Mouse (Mus musculus): ENCODE measurements around the gene Rnf113a2. TPM values are rescaled to one million over a fixed set of nuclear protein-coding genes. Genes with fewer than 3 reads are reported as not detected.

The Rnf113a2 gene
- total RNA-seq (2017) = 66.2 to 82.0 TPM (median 67.1 TPM) in 3 replicates

GRCm38 (mm10) chr12:84416834-84417604, at the start of gene Rnf113a2:
Gene Rnf113a2 (plus strand): TSS chr12:84417196.
- ATAC-seq (replicated peaks; ENCODE audit: insufficient number of reproducible peaks, low FRiP score, low TSS enrichment, poor library complexity, severe bottlenecking) = peak; percentile 98

DNA sequence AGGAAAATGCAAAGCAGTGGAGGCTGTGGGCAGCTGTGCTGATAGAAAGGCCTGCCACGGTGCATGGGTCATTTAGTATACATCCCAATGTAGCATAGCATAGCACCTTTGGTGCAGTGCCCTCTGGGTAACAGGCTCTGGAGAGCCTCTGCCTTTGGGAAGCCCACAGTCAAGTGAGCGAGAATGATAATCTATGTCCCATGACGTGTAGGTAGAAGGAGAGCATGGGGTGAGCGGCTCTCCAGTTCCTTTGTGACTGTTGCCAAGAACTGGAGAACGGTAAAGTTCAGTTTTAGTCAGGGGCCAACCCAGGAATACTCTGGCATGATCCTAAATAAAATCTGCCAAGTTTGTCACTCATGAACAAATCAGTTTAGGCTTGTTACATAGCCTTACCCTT, 45.3 kb upstream of the Rnf113a2 start:
- no peak for ATAC-seq (replicated peaks; ENCODE audit: insufficient number of reproducible peaks, low FRiP score, low TSS enrichment, poor library complexity, severe bottlenecking)

- ATAC-seq (replicated peaks; ENCODE audit: insufficient number of reproducible peaks, low FRiP score, low TSS enrichment, poor library complexity, severe bottlenecking) = no peak
Measured at GRCm38 (mm10) chr12:84373831-84374481, 43.0 kb upstream of the Rnf113a2 start.

DNA sequence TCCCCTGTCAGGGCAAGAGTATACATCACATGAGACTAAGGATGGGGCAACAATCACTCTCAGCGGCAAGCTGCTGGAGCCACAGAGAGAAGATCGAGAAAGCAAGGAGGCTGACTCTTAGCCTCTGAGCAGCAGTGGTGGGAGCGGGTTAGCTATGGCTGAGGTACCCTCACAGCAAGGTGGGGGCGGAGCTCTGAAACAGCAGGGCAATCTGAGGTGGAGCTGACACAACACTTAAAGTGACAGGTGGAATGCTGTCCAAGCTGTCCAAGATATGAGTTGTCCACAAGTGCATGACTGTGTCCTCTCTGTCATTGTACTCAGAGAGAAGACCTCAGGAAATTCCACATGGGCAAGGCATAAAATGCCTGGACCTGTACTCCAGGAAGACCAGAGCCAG, 34.6 kb upstream of the Rnf113a2 start:
- ATAC-seq (replicated peaks; ENCODE audit: insufficient number of reproducible peaks, low FRiP score, low TSS enrichment, poor library complexity, severe bottlenecking) = no peak

DNA sequence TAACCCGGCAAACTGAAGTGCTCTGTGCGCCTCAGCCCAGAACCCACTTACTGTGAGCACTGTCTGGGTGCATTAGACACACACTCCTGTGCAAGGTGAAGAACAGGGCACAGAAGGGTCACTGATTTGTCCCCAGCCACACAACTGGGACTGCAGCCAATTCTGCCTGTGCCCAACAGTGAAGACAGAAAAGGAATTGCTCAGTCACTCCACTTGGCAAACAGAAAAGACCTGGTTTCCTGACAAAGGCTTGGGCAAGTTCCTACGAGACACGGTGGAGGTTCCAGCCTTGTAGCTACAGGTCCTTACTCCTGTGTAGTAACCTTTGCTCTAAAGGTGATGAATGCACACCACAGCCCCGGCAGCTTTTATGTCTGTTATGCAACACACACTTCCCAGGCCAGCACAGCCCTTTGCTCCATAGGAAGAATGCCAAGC, 32.3 kb upstream of the Rnf113a2 start:
- no peak for ATAC-seq (replicated peaks; ENCODE audit: insufficient number of reproducible peaks, low FRiP score, low TSS enrichment, poor library complexity, severe bottlenecking)

DNA sequence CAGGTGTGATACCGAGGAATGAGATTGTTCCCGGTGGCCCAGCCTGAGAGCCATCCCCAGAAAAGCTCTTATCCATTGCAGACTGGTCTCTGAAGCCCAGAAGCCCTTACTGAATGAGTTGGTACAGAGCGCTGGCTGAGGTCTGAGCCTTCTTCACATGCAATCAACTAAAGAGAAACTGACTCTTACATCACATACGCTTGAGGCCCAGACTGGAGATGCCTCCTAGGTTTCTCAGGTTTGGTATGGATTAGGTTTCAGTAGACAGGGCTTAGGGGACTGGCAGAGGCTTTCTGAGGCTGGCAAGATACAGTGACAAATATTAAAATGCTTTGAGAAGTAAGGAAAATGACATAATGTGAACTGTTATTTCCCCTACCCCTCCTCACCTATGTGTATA, 31.6 kb upstream of the Rnf113a2 start:
- no peak for ATAC-seq (replicated peaks; ENCODE audit: insufficient number of reproducible peaks, low FRiP score, low TSS enrichment, poor library complexity, severe bottlenecking)

GRCm38 (mm10) chr12:84388097-84388496, 28.9 kb upstream of the Rnf113a2 start:
- no peak for ATAC-seq (replicated peaks; ENCODE audit: insufficient number of reproducible peaks, low FRiP score, low TSS enrichment, poor library complexity, severe bottlenecking)

DNA sequence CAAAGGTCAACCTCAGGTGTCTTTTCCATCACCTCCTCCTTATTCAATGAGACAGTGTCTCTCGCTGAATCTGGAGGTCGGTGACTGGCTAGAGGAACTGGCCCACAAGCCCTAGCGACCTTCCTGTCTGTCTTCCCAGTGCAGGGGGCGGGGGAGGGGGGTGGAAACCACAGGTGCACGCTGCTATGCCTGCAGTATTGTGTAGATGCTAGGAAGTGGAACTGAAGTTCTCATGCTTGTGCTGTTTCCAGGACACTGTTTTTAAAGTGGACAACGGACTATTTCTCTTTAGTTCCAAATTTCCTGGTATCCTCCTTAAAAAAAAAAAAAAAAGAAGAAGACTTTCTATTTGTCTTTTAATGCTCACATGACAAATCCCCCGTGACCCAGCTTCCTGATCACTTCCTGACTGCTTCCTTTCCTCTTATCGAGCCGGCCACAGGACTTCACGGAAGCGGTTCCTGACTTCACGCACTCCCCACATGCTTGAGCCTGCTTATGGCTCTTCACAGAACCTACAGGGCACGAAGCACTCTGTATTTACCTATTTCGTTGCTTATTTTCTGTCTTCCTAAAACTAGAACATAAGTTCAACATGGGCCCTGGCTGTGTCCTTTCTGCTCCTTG, 28.1 kb upstream of the Rnf113a2 start:
- 0 out of 2 replicates have a peak, but pooled peaks have one; percentile 46 for ATAC-seq (replicated peaks; ENCODE audit: insufficient number of reproducible peaks, low FRiP score, low TSS enrichment, poor library complexity, severe bottlenecking)

- ATAC-seq (replicated peaks; ENCODE audit: insufficient number of reproducible peaks, low FRiP score, low TSS enrichment, poor library complexity, severe bottlenecking) = no peak
Measured at GRCm38 (mm10) chr12:84390336-84390735, 26.7 kb upstream of the Rnf113a2 start.

DNA sequence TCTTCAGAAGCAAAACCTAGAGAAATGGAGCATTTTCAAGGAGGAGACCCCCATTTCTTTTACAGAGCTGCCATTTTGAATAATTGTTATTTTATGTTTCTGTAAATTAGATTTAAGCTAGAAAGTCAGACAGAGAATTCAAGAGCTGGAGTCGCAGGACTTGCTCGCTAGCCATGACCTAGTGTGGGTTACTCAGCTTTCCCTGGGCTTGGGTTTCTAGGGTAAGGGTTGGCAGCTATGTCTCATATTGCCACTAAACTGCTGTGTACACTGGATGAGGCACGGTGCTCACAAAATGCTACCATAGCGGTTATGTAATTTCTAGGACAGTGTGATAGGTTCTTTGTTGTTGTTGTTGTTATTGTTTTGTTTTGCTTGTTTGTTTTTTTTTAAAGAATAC, 24.3 kb upstream of the Rnf113a2 start:
- ATAC-seq (replicated peaks; ENCODE audit: insufficient number of reproducible peaks, low FRiP score, low TSS enrichment, poor library complexity, severe bottlenecking) = no peak

DNA sequence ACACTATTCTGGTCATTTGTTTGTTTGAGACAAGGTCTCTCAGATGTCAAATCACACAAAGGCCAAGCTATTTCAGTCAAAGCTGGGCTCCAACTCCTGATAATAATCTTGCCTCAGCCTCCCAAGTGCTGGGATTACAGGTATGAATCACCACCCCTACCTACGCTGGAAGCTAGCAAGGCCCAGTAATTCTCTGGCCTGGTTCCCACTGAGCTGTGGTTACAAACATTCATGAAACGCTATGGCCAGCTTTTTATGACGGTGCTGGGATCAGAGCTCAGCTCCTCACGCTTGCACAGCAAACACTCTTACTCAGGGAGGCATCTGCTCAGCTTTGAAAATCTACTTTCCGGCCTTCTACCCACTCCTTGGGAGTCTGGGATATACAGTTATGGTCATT, 23.1 kb upstream of the Rnf113a2 start:
- ATAC-seq (replicated peaks; ENCODE audit: insufficient number of reproducible peaks, low FRiP score, low TSS enrichment, poor library complexity, severe bottlenecking) = no peak

DNA sequence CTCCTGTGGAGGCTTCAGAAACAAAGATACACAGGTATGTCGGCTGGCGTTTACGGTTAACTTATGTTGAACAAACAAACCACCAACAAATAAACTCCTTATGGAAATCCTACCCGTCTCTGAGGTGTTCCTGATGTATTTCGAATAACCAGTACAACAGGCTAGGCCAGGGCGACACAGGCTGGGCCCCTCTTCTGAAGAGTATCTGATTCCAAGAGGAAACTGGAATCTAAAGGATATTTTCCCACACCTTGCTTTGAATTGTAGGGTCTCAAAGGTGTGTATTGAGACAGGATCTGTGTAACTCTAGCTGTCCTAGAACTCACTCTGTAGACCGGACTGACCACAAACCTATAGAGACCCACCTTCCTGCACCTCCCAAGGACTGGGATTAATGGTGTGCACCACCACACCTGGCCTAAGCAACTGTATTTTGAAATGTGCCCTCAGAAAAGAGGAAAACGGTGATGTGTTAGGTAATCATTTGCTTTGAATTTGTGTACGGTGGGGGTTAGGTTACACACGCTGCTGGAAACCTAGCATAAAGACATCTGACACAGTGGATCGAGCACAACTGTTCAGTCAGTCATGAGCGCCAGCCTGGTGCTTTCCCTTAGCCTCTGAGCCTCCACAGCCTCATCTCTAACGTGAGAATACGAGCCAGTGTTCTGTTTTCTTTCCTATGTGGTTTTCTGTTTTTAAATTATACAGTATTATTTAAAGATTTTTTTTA, 19.9 kb upstream of the Rnf113a2 start:
- no peak for ATAC-seq (replicated peaks; ENCODE audit: insufficient number of reproducible peaks, low FRiP score, low TSS enrichment, poor library complexity, severe bottlenecking)

DNA sequence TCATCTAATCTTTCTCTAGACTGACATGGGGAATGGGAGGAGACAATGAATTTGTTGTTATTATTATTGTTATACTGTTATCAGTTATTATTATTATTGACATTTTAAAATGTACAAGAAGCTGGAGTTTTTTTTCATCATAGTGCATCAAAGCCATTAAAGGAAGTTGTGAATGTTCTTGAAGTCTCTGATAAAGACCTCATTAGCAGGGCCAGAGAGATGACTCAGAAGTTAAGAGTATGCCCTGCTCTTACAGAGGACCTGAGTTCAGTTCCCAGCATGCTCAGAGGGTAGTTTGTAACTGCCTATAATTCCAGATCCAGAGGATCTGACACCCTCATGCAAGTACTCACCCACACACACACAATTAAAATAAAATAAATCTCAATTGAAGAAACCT, 19.3 kb upstream of the Rnf113a2 start:
- no peak for ATAC-seq (replicated peaks; ENCODE audit: insufficient number of reproducible peaks, low FRiP score, low TSS enrichment, poor library complexity, severe bottlenecking)

DNA sequence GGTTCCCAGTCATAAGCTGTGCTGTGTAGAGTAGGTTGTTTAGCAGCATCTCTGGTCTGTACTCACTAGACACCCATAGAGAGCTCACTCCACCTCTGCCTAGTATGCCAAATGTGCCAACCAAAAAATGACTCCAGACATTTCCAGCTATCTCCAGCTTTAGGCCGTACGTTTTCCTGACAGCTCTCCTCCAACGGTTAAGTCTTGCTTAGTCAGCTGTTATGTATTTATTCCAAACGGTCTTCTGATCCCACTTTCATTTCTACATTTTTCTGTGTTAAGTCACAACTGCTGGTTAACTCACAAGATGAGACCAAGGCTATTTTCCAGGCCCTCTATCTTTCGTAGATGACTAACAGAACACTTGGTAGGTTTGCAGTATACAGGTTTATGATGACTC, 18.4 kb upstream of the Rnf113a2 start:
- ATAC-seq (replicated peaks; ENCODE audit: insufficient number of reproducible peaks, low FRiP score, low TSS enrichment, poor library complexity, severe bottlenecking) = no peak

DNA sequence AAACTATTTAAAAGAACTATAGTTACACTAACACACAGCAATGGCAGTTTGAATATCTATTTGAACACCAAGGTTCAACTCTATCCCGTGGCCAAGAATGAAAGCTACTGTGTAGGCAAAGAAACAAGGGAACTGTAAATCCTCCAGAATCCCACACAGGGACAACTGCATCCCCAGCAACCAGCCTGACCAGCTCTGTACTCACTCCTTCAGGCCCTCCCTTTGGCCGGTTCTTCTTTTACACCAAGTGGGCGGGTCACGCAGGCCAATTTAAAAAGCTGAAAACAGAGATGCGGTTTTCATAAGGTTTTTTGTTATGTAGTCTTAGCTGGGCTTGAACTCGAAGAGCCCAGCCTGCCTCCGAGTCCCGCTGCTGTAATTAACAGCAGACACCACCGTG, 17.9 kb upstream of the Rnf113a2 start:
- ATAC-seq (replicated peaks; ENCODE audit: insufficient number of reproducible peaks, low FRiP score, low TSS enrichment, poor library complexity, severe bottlenecking) = no peak

- no peak for ATAC-seq (replicated peaks; ENCODE audit: insufficient number of reproducible peaks, low FRiP score, low TSS enrichment, poor library complexity, severe bottlenecking)
Measured at GRCm38 (mm10) chr12:84399663-84400062, 17.3 kb upstream of the Rnf113a2 start.

DNA sequence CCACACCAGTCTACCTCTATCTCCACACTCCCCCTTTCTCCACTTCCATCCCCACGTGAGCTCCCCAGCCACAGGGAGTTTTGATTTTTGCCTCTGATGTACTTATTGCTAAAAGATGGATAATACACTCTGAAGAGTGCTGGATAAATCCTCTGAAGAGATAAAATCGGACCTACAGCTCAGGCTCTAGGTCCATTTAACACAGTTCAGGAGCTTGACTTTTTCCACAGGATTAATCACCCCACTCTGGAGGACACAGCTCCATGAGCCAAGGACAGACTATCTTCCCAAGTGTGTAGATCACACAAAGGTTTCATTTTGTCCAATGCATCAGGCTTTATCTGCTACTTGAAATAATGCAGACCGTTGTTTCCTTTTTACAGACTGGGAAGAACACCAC, 16.9 kb upstream of the Rnf113a2 start:
- ATAC-seq (replicated peaks; ENCODE audit: insufficient number of reproducible peaks, low FRiP score, low TSS enrichment, poor library complexity, severe bottlenecking) = no peak

DNA sequence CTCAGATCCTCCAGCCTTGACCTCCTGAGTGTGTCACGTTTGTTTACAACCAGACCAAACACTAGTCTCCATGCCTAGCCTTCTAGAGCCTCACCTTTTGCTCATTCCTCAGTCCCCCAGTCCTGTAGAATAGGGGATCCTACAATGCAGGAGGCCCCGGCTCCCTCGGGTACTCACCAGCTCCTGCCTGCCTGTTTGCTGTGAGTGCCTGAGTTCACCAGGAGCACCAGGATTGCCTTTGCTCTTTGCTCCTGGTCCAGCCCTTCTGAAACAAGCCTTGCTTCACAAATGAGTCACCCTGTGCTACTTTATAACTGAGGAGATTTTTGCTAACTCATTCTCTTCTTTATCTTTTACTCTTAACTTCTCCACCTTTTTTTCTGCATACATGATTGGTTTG, 16.3 kb upstream of the Rnf113a2 start:
- ATAC-seq (replicated peaks; ENCODE audit: insufficient number of reproducible peaks, low FRiP score, low TSS enrichment, poor library complexity, severe bottlenecking) = no peak

DNA sequence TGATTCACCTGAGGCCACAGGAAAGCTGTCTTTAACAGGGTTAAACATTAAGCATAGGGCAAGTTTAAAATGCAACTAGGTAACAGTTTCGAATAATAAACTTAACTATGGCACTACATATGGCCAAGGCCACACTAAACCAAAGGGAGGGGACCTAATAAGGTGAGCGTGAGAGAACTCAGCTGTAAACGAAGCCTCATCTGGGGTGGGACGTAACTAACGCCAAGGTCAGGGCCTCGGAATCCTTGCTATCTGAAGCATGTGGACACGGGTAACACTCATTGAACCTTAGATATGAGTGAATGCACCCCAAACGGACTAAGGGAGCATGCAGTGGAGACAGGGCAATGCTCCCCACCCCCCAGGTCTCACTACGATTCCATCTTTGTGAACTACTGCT, 14.1 kb upstream of the Rnf113a2 start:
- no peak for ATAC-seq (replicated peaks; ENCODE audit: insufficient number of reproducible peaks, low FRiP score, low TSS enrichment, poor library complexity, severe bottlenecking)

Measured in monocyte, adult 5-6 weeks (primary cell).